Mouse (Mus musculus) cerebral cortex, adult 2 months (tissue): Measurements from ENCODE around the gene Shc2.

Experiments used
- WGBS: fragments of 180-500 bp; shearing (Covaris S2); methylation state at CpG from one replicate; pipeline ENCODE4 v1.1.7; 2018; 5-methylcytosine and 5-hydroxymethylcytosine counted together

Shc2 gene

GRCm38 (mm10) chr10:79581501-79581900, 56.2 kb downstream of the Shc2 start:
- 92% methylated on average over 8 of the region's 8 CpGs for WGBS

DNA sequence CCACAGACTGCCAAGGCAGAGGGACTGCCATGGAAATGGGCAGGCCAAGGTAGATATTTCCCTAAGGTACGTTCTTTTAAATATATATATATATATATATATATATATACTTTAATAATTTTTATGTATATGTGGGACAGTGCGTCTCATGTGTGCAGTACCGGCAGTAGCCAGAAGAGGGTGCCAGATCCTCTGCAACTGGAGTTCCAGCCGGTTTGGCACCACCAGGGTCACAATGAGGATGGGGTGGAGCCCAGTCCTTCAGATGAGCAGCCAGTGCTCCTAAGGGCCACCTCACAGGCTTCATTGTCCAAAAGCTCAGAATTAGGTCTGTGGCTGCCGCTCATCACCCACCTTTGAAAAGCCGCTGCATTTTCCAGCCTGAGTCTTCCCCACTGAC, 56.9 kb downstream of the Shc2 start:
- 45% methylated on average over 6 of the region's 6 CpGs for WGBS

- WGBS = 74% methylated on average over 7 of the region's 7 CpGs
These were observed 57.4 kb downstream of the Shc2 start for GRCm38 (mm10) chr10:79580356-79580755.

DNA sequence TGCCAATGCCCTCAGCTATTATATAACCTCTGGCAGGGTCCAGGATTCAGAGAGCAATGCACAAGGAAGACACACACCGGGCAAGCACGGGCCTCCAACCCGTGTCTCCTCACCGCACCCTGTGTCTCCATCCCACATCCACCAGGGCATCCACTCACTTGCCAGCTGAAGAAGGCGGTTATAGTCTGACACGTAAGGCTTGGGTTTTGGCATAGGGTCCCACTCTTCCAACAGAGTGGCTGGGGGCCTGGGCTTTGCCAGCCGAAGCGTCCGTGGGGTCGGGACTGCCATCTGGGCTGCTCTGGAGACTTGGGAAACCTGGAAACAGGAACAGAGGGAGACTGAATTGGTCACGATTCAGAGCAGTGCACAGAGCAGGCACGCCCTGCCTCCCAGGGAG, 57.9 kb downstream of the Shc2 start:
- WGBS = 67% methylated on average over 12 of the region's 12 CpGs

GRCm38 (mm10) chr10:79578891-79579290, 58.8 kb downstream of the Shc2 start:
- 75% methylated on average over 7 of the region's 7 CpGs for whole genome bisulfite sequencing

DNA sequence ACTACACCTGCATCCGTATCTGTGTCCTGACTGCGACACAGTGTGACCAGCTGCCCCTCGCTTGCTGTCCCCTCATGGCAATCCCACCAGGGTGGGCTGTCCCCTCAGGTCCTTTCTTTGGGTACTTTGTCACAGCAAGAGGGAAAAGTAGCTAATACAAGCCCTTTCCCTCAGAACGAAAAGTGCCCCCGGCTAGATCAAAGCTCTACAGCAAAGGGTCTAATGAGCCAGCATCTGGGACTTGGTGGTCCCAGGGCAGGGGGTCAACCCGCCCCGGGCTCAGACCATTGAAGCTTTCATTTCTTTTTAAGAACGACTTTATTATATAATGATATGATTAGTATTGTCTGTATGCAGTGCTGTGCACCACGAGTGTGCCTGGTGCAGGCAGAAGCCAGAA, 59.4 kb downstream of the Shc2 start:
- 53% methylated on average over 9 of the region's 9 CpGs for WGBS

- WGBS = 70% methylated on average over 4 of the region's 4 CpGs
These were observed 60.3 kb downstream of the Shc2 start for GRCm38 (mm10) chr10:79577376-79577775.

DNA sequence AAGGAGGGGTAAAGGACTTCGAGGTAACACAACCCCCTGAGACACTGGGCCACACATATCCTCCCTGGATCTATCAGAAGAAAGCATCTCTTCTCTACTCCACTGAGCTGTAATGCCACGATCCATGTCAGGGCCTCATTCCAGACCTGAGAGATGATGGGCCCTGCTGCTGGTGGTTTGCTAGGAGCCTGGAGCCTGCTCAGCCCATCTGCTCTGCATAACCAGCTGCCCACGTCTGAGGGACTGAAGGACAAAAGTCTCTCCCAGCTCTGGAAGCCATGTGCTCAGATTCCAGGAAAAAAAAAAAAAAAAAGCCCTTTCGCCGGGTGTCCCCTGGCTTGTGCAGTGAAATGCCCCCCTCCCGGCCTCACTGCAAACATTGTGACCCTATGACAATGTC, 62.0 kb downstream of the Shc2 start:
- 62% methylated on average over 6 of the region's 6 CpGs for WGBS

GRCm38 (mm10) chr10:79574796-79575195, 62.9 kb downstream of the Shc2 start:
- 95% methylated on average over 6 of the region's 6 CpGs for WGBS

DNA sequence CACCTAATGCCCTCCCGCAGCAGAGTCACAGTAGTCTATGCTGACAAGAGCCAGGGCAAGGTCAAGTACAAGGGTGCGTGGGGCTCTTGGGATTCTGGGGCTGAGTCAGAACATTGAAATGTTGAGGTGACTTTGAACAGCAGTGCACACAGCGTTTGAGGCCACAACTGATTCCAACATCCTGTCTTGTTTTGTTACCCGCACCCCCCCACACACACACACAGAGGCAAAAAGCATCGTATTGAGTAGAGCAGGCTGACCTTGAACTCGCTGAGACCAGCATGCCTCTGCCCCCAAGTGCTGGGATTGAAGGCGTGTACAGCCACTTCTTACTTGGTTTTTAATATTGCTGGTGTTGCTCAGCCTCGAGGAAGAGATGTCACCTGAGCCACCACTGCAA, 63.4 kb downstream of the Shc2 start:
- 82% methylated on average over 8 of the region's 8 CpGs for WGBS

DNA sequence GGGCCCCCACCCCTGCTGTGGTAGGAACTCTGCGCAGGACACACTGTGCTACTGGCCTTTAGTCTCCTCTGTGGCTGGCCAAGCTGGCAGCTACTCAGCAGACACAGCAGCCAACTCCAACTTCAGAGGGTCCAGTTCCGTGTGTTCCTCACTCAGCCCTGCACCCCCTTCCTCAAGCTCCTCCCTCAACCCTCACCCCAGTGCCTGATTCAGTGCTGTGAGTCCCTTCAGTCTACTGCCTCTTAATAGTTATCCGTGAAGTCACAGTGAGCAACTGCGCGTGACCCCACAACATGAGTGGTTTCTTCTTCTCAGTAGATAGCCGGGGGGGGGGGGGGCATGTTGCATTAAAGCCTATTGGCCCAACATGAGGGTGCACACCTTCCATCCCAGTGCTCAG, 64.1 kb downstream of the Shc2 start:
- WGBS = 92% methylated on average over 6 of the region's 6 CpGs

DNA sequence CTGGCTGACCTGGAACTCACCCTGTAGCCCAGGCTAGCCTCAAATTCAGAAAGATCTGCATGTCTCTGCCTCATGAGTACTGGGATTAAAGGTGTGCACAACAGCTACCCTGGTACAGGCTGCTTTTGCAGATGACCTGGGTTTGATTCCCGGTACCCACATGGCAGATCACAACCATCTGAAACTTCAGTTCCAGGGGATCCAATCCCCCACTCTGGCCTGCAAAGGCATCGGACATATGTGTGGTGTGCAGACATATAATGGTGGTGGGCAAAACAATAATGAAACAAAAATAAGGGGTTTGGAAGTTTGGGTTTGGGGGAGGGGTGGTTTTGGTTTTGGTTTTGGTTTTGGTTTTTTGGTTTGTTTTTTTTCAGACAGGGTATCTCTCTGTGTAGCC, 66.4 kb downstream of the Shc2 start:
- WGBS = 97% methylated on average over 2 of the region's 2 CpGs

GRCm38 (mm10) chr10:79569921-79570320, 67.8 kb downstream of the Shc2 start:
- 93% methylated on average over 5 of the region's 5 CpGs for WGBS
